Mouse (Mus musculus) embryo, embryonic 10 days (tissue): ENCODE data around the gene Rnaseh2b.

ENCODE experiments used
- DNase-seq: peaks from one replicate; pipeline ENCODE4 v3.0.0-alpha.2; 2015; ENCODE audit warnings: low spot score

Rnaseh2b gene

DNA sequence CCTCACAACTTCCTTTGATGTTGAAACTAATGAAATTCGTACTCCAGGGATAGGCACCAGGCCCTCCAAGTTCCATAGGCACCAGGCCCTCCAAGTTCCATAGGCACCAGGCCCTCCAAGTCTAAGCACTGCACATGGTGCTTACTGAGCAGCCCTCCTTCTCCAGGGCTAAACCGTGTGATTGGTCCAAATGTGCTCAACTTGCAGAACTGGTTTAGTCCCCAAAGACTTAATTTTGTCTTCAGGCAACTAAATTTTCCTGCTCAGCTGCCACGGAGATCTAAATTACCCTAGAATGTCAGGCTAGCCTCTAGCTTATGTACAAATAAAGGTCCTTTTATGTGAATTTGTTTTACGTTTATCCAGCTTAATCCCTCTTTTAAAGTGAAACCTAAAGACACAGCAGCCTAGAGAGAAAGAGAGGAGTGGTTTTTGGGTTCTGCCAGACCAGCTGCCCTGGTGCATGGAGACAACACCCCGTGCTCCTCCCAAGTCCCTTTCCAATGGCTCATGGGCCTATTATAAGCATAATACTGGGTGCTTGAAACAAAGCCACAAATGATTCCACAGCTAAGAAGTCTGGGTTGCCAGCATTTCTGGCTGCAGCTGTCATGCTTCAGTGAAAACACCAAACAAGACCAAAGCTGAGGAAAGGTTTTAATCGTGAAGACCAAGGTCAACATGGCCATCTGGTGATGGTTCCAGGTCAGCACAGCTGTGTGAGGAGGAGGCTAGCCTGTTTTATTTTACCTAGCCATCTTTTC lies 30.4 kb downstream of the Rnaseh2b start:
- DNase-seq = no peak

DNA sequence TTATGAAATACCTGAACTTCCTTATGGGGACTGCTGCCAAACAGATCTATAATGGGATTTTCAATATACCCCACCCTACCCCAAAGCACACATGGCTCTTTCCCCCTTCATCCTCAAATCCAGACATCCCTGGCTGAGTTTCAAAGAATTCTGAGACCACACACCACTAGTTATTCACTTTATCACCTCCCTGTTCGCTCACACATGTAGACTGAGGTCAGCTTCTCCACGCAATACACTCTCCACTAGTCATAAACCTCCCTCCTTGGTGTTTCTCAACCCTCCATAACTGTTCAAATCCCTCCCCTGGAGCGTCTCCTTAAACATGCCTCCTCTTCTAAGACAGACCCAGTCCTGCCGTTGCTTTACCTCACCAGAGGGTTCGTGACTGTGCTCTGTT lies 31.1 kb downstream of the Rnaseh2b start:
- no peak for DNase-seq

DNA sequence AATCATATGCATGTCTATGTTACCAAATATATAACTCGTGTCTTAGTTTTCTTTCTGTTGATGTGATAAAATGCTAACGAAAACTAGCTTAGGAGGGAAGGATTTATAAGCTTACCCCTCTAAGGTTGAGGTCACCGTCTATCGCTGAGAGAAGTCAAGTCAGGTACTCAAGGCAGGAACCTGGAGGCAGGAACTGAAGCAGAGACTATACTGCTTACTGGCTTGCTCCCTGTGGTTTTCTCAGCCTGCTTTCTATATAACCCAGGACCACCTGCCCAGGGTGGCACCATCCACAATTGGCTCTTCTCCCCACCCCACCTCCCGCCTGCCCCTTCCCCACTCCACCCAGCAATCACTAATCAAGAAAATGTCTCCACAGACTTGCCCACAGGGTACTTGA lies 32.6 kb downstream of the Rnaseh2b start:
- no peak for DNase-seq

- no peak for DNase-seq
Measured at GRCm38 (mm10) chr14:62326026-62326425, 33.6 kb downstream of the Rnaseh2b start.

GRCm38 (mm10) chr14:62327171-62327570 lies 34.8 kb downstream of the Rnaseh2b start:
- no peak for DNase-seq

- DNase-seq = no peak
Measured at GRCm38 (mm10) chr14:62328606-62329005, 36.2 kb downstream of the Rnaseh2b start.

- DNase-seq = no peak
Measured at GRCm38 (mm10) chr14:62329631-62330030, 37.2 kb downstream of the Rnaseh2b start.

- DNase-seq = no peak
Measured at GRCm38 (mm10) chr14:62331457-62331856, 39.1 kb downstream of the Rnaseh2b start.

DNA sequence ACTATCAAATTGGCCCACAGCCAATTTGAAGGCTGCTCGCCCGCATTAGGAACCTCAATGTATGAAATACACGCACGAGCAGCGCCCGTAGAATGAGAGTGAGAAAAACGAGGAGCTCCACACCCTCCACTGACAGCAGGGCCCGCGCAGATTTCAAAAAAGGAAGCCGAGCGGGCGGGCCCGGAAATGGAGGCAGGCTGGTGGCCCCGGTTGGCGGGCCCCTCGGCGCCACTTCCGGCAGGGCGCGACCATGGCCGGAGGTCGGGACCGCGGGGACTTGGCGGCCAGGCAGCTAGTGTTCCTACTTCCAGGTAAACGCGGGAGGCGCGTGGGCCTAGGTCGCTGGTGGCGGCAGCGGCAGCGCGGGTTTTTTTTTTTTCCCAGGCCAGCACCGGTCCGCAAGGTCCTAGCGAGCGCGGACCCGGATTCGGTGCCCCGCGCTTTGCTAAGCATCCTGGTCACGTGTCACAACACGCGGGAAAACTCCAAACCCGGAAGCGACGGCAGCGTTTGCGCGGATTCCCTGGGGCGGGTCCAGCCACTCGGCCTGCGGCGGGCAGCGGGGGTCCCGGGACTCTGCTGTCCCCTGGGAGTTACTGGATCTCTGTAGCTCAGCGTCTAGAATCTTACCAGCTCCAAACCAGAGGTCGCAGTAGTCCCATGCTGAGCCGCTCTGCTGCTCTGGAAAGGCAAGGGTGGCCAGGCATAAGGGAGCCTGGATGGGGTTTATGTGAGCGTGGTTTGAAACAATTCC lies 39.7 kb downstream of the Rnaseh2b start:
- DNase-seq = peak; percentile 92

- DNase-seq = no peak
Measured at GRCm38 (mm10) chr14:62333909-62334687, 41.7 kb downstream of the Rnaseh2b start.

GRCm38 (mm10) chr14:62339196-62339595 lies 46.8 kb downstream of the Rnaseh2b start:
- DNase-seq = no peak

- no peak for DNase-seq
Measured at GRCm38 (mm10) chr14:62341887-62342642, 49.7 kb downstream of the Rnaseh2b start.

DNA sequence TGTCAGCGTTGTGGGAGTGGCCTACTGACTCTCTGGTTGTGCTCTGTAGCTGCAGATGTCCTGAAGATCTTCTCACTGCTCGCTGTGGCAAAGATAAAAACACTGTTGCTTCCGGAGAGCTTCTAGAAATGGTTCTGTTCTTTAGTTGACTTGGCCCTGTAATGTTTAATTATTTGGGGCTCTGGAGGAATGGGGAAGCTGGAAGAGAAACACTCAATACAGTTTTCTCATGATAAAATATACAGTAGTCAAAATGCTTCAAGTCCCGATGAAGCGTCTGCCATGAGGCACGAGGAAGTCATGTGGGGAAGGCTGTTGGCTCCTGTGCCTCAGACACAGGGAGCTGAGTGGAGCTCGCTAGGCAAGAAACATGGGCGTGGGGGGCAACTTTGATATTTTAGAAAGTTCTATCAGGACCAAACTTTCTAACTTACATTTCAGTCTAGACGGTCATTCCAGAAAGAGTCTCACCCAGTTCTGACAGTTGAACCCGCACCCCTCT lies 50.3 kb downstream of the Rnaseh2b start:
- peak; percentile 33 for DNase-seq

DNA sequence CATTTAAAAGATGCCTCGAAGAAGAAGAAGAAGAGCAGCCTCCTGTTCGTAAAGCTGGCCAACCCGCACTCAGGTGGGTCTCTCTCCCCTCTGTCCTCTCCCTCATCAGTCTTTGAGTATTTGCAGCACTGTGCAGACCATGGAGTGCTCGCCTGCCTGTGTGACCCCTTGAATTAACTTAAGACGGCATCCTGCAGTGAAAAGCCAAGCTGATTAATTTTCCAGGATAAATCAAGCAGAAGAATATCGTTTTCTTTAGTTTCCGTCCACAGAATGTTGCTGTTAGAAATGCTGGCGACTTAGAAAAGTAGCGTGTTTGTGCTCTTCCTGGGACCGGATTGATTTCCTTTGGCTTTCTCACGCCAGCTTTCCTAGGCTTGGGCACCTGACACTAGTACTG lies 54.2 kb downstream of the Rnaseh2b start:
- no peak for DNase-seq

DNA sequence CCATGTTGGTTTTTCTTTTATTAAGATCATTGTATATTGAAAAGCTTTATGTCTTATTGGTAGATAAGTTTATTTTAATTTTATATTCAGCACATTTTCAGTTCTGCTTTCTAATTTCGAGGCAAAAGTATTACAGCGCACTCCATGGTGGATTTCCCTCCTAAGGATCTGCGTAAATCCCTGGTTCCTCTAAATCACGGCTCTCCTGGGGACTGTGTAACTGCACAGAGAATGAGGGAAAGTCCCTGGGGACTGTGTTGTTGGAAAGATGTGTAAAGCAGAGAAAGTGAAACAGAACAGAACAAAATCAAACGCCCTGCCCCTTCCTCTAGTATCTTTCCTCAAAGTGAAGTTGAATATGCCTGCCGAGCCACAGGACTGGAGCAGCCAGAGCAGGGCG lies 54.7 kb downstream of the Rnaseh2b start:
- no peak for DNase-seq

GRCm38 (mm10) chr14:62349786-62350185 lies 57.4 kb downstream of the Rnaseh2b start:
- no peak for DNase-seq

GRCm38 (mm10) chr14:62350186-62350585 lies 57.8 kb downstream of the Rnaseh2b start:
- no peak for DNase-seq

DNA sequence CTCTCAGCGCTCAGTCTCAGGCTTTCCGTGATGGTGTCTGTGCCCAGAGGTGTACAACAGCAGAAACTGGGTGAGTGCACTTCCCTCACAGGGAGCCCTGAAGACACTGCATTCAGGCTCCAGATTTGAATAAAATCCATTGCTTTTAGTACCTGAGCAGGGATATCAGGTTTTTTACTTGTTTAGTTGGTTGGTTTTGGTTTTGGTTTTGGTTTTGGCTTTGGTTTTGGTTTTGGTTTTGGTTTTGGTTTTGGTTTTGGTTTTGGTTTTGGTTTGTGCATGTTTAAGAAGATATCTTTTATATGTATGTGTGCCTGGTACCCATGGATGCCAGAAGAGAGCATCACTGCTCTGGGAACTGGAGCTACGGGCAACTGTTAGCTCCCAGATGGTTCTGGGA lies 58.5 kb downstream of the Rnaseh2b start:
- no peak for DNase-seq

- DNase-seq = no peak
Measured at GRCm38 (mm10) chr14:62353372-62353771, 61.0 kb downstream of the Rnaseh2b start.

DNA sequence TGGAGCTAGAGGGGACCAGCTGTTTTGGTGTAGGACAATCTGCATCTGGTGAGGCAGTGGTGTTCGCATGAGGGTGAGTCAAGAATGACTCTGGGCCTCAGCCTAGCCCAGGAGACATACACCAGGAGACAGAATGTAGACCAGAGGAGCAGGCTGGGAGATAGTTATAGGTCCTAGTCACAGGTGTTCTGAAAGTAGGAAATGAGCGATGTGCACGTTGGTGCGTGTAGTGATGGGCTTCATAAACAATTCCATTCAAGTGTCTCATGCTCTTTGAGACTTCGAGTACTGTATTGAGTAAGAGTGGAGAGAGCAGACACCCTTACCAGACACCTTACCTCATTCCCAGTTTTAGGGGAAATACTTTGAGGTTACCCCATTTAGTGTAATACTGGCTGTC lies 61.4 kb downstream of the Rnaseh2b start:
- DNase-seq = no peak

DNA sequence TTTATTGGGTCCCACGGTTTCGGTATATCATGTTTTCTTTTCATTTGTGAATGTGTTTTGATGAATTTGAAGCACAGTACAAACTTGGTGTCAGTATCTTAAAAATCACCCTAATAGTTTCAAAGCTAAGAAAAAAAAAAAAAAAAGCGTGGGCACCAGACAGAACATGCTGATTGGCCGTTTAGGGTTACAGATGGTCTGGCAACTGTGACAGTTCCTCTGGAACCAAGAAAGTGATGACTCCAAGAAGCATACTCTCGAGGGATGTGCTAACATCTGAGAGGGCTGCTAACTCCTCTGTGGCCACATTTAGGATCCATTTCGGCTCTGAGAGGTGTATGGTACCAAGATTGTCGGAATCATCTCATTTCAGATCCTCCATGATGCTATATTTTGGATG lies 62.8 kb downstream of the Rnaseh2b start:
- DNase-seq = no peak
